In the genomic region with DNA sequence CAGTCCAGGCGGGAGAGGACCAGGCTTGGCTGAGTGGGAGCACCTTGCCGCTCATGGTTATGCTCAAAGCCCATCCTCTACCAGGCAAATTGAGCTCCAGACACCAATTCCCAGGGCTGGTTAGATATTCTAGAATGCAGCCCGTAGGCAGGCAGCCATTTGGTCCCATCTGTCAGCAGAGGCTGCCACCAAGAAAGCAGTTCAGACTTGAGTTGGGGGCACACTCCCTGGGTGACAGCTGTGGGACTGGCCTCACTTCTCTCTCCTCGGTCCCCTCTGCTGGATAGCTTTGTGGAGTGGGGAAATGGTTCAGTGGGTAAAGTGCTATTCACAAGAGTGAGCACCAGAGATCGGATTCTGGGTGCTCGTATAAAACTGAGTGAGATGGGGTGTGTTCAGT, we compare ENCODE assay signal across 29 mouse cellular contexts. TPM values are rescaled to one million over a fixed set of nuclear protein-coding genes. Genes with fewer than 3 reads are reported as not detected.
DNase-seq lines count a peak whose midpoint lies in the region; ATAC-seq lines count a peak whose summit lies in the region.
"Had no signal": no experiment of that assay in that cellular context is flagged by ENCODE, and none has a peak within 500 bp of the region (broad histone marks: within the 10 kb centered on the region; RNA-seq: fewer than 3 reads in every experiment).

No protein-coding gene starts in this region.

- H3K4me1 ChIP-seq in hindbrain, embryonic 10.5 days (replicated peaks) = peaks cover 60% of the 10 kb centered on the region
- peaks cover 8% of the 10 kb centered on the region; the same call in 1 of the 2 replicates for H3K4me1 ChIP-seq in hindbrain, embryonic 14.5 days (replicated peaks; ENCODE audit: control insufficient read depth, insufficient read depth, low read length)
- peaks cover 4% of the 10 kb centered on the region; the same call in 1 of the 2 replicates for H3K4me1 ChIP-seq in hindbrain, embryonic 15.5 days (replicated peaks)
- H3K4me1 ChIP-seq: heart, embryonic 13.5 days; liver, embryonic 13.5 days had no signal

- no peak for ATAC-seq in hindbrain, embryonic 14.5 days (ENCODE audit: low FRiP score)
- ATAC-seq in hindbrain, embryonic 15.5 days (ENCODE audit: low FRiP score, low read depth) = peak; percentile 59
- ATAC-seq in megakaryocyte progenitor cell, adult 5-6 weeks (replicated peaks; ENCODE audit: poor library complexity) = no peak
- ATAC-seq: midbrain, embryonic 13.5 days; Patski had no signal

- H3K4me2 ChIP-seq in hindbrain, embryonic 14.5 days (replicated peaks) = no peak overlapping the region
- H3K4me2 ChIP-seq in hindbrain, embryonic 15.5 days = no peak overlapping the region
- H3K4me2 ChIP-seq: embryonic facial prominence, embryonic 15.5 days; heart, embryonic 13.5 days; kidney, embryonic 15.5 days; liver, embryonic 13.5 days; midbrain, embryonic 13.5 days had no signal

- no peak overlapping the region for H3K9ac ChIP-seq in hindbrain, embryonic 14.5 days
- H3K9ac ChIP-seq in hindbrain, embryonic 15.5 days = no peak overlapping the region
- H3K9ac ChIP-seq: embryonic facial prominence, embryonic 15.5 days; heart, embryonic 13.5 days; kidney, embryonic 15.5 days; liver, embryonic 13.5 days; midbrain, embryonic 13.5 days had no signal

- no peaks in the 10 kb centered on the region for H3K9me3 ChIP-seq in hindbrain, embryonic 10.5 days
- H3K9me3 ChIP-seq in hindbrain, embryonic 14.5 days (ENCODE audit: control insufficient read depth, low read length) = no peaks in the 10 kb centered on the region
- H3K9me3 ChIP-seq in hindbrain, embryonic 15.5 days = no peaks in the 10 kb centered on the region
- H3K9me3 ChIP-seq: embryonic facial prominence, embryonic 15.5 days; heart, embryonic 13.5 days; kidney, embryonic 15.5 days; liver, embryonic 13.5 days; midbrain, embryonic 13.5 days had no signal

- no peak overlapping the region for H3K4me3 ChIP-seq in hindbrain, embryonic 10.5 days
- H3K4me3 ChIP-seq in hindbrain, embryonic 14.5 days (replicated peaks; ENCODE audit: low read length) = no peak overlapping the region
- no peak overlapping the region for H3K4me3 ChIP-seq in hindbrain, embryonic 15.5 days
- H3K4me3 ChIP-seq: embryonic facial prominence, embryonic 15.5 days; heart, embryonic 13.5 days; kidney, embryonic 15.5 days; liver, embryonic 13.5 days; megakaryocyte, embryonic 14.5 days; midbrain, embryonic 13.5 days had no signal

- 0 out of 2 replicates have a peak, but pooled peaks cover 4% of the 10 kb centered on the region for H3K36me3 ChIP-seq in hindbrain, embryonic 10.5 days
- H3K36me3 ChIP-seq in hindbrain, embryonic 14.5 days (replicated peaks; ENCODE audit: control insufficient read depth, insufficient read depth) = no peaks in the 10 kb centered on the region
- no peaks in the 10 kb centered on the region for H3K36me3 ChIP-seq in hindbrain, embryonic 15.5 days
- H3K36me3 ChIP-seq: embryonic facial prominence, embryonic 15.5 days; G1E; heart, embryonic 13.5 days; kidney, embryonic 15.5 days; liver, embryonic 13.5 days; midbrain, embryonic 13.5 days had no signal

- 78% methylated on average over 6 of the region's 6 CpGs for WGBS in hindbrain, embryonic 10.5 days
- 39% methylated on average over 6 of the region's 6 CpGs for WGBS in hindbrain, embryonic 14.5 days
- WGBS in hindbrain, embryonic 15.5 days = 45% methylated on average over 6 of the region's 6 CpGs

- DNase-seq in hindbrain, embryonic 10.5 days (ENCODE audit: low spot score) = no peak
- no peak for DNase-seq in hindbrain, embryonic 14.5 days (ENCODE audit: low spot score)
- DNase-seq in retina, embryonic 14.5 days (ENCODE audit: low spot score) = peak; percentile 27
- DNase-seq in retina, postnatal 1 day = no peak
- DNase-seq in adrenal gland, postnatal 4 days (ENCODE audit: low spot score in 2 of 2) = no peak
- DNase-seq: adrenal gland, adult 8-10 months; B cell, adult 2 months; cerebellum, adult 2 months; gastrocnemius, postnatal 25 days; heart, adult 18-20 months; heart, postnatal 14 days; kidney, adult 11 months; kidney, postnatal 36 days; layer of hippocampus, postnatal 36 days; liver, embryonic 13.5 days; lung, adult 2 months; right cerebral cortex, adult 18-20 months; right cerebral cortex, postnatal 4 days; thymus, postnatal 14 days had no signal

- peak overlapping the region; percentile 17 for H3K27ac ChIP-seq in hindbrain, embryonic 10.5 days
- H3K27ac ChIP-seq in hindbrain, embryonic 14.5 days = no peak overlapping the region
- no peak overlapping the region for H3K27ac ChIP-seq in hindbrain, embryonic 15.5 days (replicated peaks)
- H3K27ac ChIP-seq: embryonic facial prominence, embryonic 15.5 days; heart, embryonic 13.5 days; kidney, embryonic 15.5 days; liver, embryonic 13.5 days; midbrain, embryonic 13.5 days had no signal

- H3K27me3 ChIP-seq in hindbrain, embryonic 10.5 days (ENCODE audit: insufficient read depth, poor library complexity, severe bottlenecking) = no peaks in the 10 kb centered on the region
- no peaks in the 10 kb centered on the region for H3K27me3 ChIP-seq in hindbrain, embryonic 14.5 days (ENCODE audit: control insufficient read depth, insufficient read depth, low read length)
- no peaks in the 10 kb centered on the region for H3K27me3 ChIP-seq in hindbrain, embryonic 15.5 days
- H3K27me3 ChIP-seq: embryonic facial prominence, embryonic 15.5 days; liver, embryonic 13.5 days; midbrain, embryonic 13.5 days; Patski had no signal

RNA-seq across cellular contexts. Expression of a gene that starts 32.0 kb away (rescaled TPM):
- 28.1 and 32.8 TPM in 2 replicates for polyA plus RNA-seq in hindbrain, embryonic 10.5 days (2016; fragmentation: Nextera tagmentation; extraction: Ambion mirVana)
- 7.9 and 10.0 TPM in 2 replicates for polyA plus RNA-seq in hindbrain, embryonic 14.5 days (2014; fragmentation: Nextera tagmentation; extraction: Ambion mirVana)
- polyA plus RNA-seq in hindbrain, embryonic 15.5 days (2015; fragmentation: Nextera tagmentation; extraction: Ambion mirVana) = 8.2 and 10.1 TPM in 2 replicates
- total RNA-seq in adrenal gland, postnatal 4 days (2021) = 1 to 10 TPM; 4.2 to 6.1 TPM
- total RNA-seq in megakaryocyte progenitor cell, adult 5-6 weeks (2015) = 1.7 TPM in 2 replicates
- 0.33 and 1.8 TPM in 2 replicates for total RNA-seq in megakaryocyte progenitor cell, adult 5-6 weeks (2017)
- total RNA-seq: CH12.LX, G1E had no signal
- polyA plus RNA-seq: G1E had no signal
